Mouse (Mus musculus): Measurements from ENCODE around the gene Gm15737. TPM values are rescaled to one million over a fixed set of nuclear protein-coding genes. Genes with fewer than 3 reads are reported as not detected.

Gm15737 gene
- total and polyA plus RNA-seq, 2 experiments from 2014 or later, result not detected

DNA sequence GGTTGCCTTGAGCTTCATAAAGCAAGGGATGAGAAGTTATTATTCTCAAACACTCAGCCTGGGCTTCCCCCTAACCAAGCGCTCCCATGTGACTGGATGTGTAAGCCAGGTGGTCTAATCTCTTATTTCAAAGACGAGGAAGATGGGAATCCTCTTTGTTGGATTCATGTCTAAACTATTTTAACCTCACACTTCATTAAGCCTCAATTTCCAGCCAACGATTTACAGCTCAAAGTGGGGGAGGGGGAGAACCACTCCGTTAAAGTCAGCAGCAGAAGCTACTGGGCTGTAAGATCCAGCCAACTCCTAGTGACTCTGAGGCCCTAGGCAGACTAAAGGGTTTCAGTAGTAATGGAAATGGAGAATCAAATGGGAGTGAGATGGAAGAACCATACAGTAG lies 2.7 kb downstream of the Gm15737 start:
- Histone ChIP-seq H3K36me3 (ENCODE audit: insufficient read depth, low read length) (no peaks in the 10 kb centered on the region), H3K9ac (replicated peaks; ENCODE audit: low read length) (no peak overlapping the region), H3K27me3 (ENCODE audit: insufficient read depth, low read length) (no peaks in the 10 kb centered on the region), H3K4me3 (ENCODE audit: low read length) (no peak overlapping the region), H3K27ac (no peak overlapping the region), H3K9me3 (ENCODE audit: low read length) (no peaks in the 10 kb centered on the region), H3K4me2 (ENCODE audit: low read depth, low read length) (no peak overlapping the region), H3K4me1 (ENCODE audit: insufficient read depth, low read length) (no peaks in the 10 kb centered on the region)
- no peak for TF ChIP-seq CTCF (IDR thresholded peaks at IDR 0.05; ENCODE audit: low read depth)
- WGBS, result 53% methylated on average over 4 of the region's 4 CpGs
- ATAC-seq (no peak), DNase-seq (ENCODE audit: low spot score) (no peak)

DNA sequence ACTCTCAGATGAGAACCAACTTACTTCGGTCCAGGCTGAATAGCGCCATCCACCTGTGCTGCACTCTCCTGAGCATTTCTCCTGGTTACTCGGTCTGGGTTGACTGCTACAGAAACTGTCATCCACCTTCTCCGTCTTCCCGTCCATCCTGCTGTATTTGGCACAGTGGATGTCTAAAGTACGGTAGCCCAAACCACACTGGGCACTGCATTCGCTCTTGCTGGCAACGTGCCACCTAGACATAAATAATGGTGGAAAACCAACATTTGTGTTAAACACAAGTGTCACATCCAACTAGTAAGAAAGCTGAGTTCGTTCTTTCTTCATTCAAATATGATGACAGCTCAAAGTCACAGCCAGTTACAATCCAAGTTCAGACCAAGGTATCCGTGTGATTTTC lies 3.6 kb downstream of the Gm15737 start:
- no peaks in the 10 kb centered on the region for H3K4me1 ChIP-seq (ENCODE audit: insufficient read depth, low read length)
- H3K9ac ChIP-seq (replicated peaks; ENCODE audit: low read length), result no peak overlapping the region
- H3K4me3 ChIP-seq (ENCODE audit: low read length), result no peak overlapping the region
- H3K27me3 ChIP-seq (ENCODE audit: insufficient read depth, low read length), result no peaks in the 10 kb centered on the region
- no peak for TF ChIP-seq CTCF (IDR thresholded peaks at IDR 0.05; ENCODE audit: low read depth)
- no peak overlapping the region for H3K27ac ChIP-seq
- no peak overlapping the region for H3K4me2 ChIP-seq (ENCODE audit: low read depth, low read length)
- H3K36me3 ChIP-seq (ENCODE audit: insufficient read depth, low read length), result no peaks in the 10 kb centered on the region
- H3K9me3 ChIP-seq (ENCODE audit: low read length), result no peaks in the 10 kb centered on the region
- ATAC-seq (no peak), DNase-seq (ENCODE audit: low spot score) (no peak)
- WGBS, result 67% methylated on average over 10 of the region's 10 CpGs

DNA sequence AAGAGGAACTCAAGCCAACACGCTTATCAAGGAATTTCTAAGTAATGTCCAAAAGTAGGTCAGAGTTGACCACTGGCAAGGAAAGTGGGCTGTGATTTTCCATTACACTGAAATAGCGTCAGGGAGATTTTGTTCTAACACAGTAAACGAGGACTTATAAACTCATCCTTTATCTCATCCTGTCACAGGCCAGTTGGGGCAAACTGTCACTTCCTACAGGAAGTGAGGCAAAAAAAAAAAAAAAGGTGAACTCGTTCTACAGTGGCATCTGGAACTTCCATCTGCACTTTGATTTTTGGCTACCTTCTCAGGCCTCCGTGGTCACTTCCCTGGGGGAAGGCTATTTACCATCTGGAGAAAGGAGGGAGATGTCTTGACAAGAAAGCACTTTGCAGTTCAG lies 5.7 kb downstream of the Gm15737 start:
- WGBS, result 67% methylated on average over 5 of the region's 5 CpGs
- no peak overlapping the region for H3K9ac ChIP-seq (replicated peaks; ENCODE audit: low read length)
- ATAC-seq (no peak), DNase-seq (ENCODE audit: low spot score) (no peak)
- H3K4me1 ChIP-seq (ENCODE audit: insufficient read depth, low read length), result no peaks in the 10 kb centered on the region
- H3K27me3 ChIP-seq (ENCODE audit: insufficient read depth, low read length), result no peaks in the 10 kb centered on the region
- no peak overlapping the region for H3K27ac ChIP-seq
- no peaks in the 10 kb centered on the region for H3K36me3 ChIP-seq (ENCODE audit: insufficient read depth, low read length)
- no peak for TF ChIP-seq CTCF (IDR thresholded peaks at IDR 0.05; ENCODE audit: low read depth)
- H3K4me3 ChIP-seq (ENCODE audit: low read length), result no peak overlapping the region
- H3K4me2 ChIP-seq (ENCODE audit: low read depth, low read length), result no peak overlapping the region
- H3K9me3 ChIP-seq (ENCODE audit: low read length), result no peaks in the 10 kb centered on the region

DNA sequence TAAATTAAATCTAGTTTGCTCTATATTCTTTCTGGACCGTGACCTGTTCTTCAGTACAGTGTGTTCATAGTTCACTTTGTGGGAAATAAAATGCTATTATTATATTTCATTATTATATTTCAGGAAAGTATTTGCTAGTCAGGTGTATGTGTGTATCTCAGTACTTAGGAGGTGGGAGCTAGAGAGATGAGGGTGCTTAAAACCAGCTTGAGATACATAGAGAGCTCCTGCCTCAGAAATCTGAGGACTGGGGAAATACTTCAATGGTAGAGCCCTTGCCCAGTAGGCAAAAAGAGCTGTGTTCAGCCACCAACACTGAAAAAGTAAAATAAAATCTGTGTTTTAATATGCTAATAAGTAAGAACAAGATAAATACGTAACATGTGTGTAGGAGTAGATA lies 6.2 kb downstream of the Gm15737 start:
- no peaks in the 10 kb centered on the region for H3K36me3 ChIP-seq (ENCODE audit: insufficient read depth, low read length)
- no peak overlapping the region for H3K4me3 ChIP-seq (ENCODE audit: low read length)
- ATAC-seq (no peak), DNase-seq (ENCODE audit: low spot score) (no peak)
- H3K9me3 ChIP-seq (ENCODE audit: low read length), result no peaks in the 10 kb centered on the region
- no peaks in the 10 kb centered on the region for H3K27me3 ChIP-seq (ENCODE audit: insufficient read depth, low read length)
- 91% methylated on average over 2 of the region's 2 CpGs for WGBS
- no peaks in the 10 kb centered on the region for H3K4me1 ChIP-seq (ENCODE audit: insufficient read depth, low read length)
- H3K4me2 ChIP-seq (ENCODE audit: low read depth, low read length), result no peak overlapping the region
- no peak overlapping the region for H3K9ac ChIP-seq (replicated peaks; ENCODE audit: low read length)
- no peak for TF ChIP-seq CTCF (IDR thresholded peaks at IDR 0.05; ENCODE audit: low read depth)
- no peak overlapping the region for H3K27ac ChIP-seq

DNA sequence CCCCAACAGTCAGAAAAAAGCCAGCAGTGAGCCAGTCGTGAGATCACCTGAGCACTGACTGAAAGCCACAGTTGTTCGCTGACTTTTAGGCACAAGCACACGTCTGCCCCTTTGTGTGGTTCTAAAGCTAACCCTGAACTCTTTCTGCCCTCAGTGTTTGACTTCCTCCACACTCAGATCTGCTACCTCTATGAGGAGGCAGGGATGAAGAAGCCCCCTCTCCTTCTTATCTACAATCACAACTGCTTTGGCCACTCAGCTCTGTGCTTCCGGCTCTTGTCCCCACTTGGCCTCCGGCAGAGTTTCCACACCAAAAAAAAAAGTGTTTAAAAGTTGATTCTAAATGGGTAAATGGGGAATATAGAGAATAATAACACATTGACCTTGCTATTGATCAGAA lies 7.0 kb downstream of the Gm15737 start:
- no peaks in the 10 kb centered on the region for H3K9me3 ChIP-seq (ENCODE audit: low read length)
- no peak for TF ChIP-seq CTCF (IDR thresholded peaks at IDR 0.05; ENCODE audit: low read depth)
- H3K9ac ChIP-seq (replicated peaks; ENCODE audit: low read length), result no peak overlapping the region
- DNase-seq (ENCODE audit: low spot score) (no peak), ATAC-seq (no peak)
- H3K4me1 ChIP-seq (ENCODE audit: insufficient read depth, low read length), result no peaks in the 10 kb centered on the region
- no peak overlapping the region for H3K4me2 ChIP-seq (ENCODE audit: low read depth, low read length)
- no peak overlapping the region for H3K27ac ChIP-seq
- WGBS, result 82% methylated on average over 5 of the region's 5 CpGs
- H3K27me3 ChIP-seq (ENCODE audit: insufficient read depth, low read length), result no peaks in the 10 kb centered on the region
- no peaks in the 10 kb centered on the region for H3K36me3 ChIP-seq (ENCODE audit: insufficient read depth, low read length)
- H3K4me3 ChIP-seq (ENCODE audit: low read length), result no peak overlapping the region

DNA sequence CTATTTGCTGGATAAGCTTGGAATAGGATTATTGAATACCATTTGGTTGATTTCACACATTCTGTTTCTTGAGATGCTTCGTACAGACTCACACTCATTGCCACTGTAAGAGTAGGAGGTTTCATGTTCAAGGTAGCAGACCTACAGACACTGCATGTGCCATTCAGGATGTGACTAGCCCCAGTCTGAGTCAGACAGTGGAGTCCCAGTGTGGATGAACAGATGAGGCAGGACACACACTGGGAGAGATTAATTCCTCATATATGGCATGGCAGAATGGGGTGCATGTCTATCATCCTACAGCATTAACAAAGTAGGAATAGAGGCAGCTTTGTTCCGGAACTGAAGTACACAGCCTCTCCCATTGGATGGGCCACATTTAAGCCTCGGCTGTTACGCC lies 8.1 kb downstream of the Gm15737 start:
- H3K36me3 ChIP-seq (ENCODE audit: insufficient read depth, low read length), result no peaks in the 10 kb centered on the region
- no peaks in the 10 kb centered on the region for H3K9me3 ChIP-seq (ENCODE audit: low read length)
- 94% methylated on average over 4 of the region's 4 CpGs for WGBS
- no peak overlapping the region for H3K9ac ChIP-seq (replicated peaks; ENCODE audit: low read length)
- no peaks in the 10 kb centered on the region for H3K4me1 ChIP-seq (ENCODE audit: insufficient read depth, low read length)
- no peak overlapping the region for H3K4me2 ChIP-seq (ENCODE audit: low read depth, low read length)
- DNase-seq (ENCODE audit: low spot score) (no peak), ATAC-seq (no peak)
- no peaks in the 10 kb centered on the region for H3K27me3 ChIP-seq (ENCODE audit: insufficient read depth, low read length)
- no peak overlapping the region for H3K4me3 ChIP-seq (ENCODE audit: low read length)
- H3K27ac ChIP-seq, result no peak overlapping the region
- no peak for TF ChIP-seq CTCF (IDR thresholded peaks at IDR 0.05; ENCODE audit: low read depth)

DNA sequence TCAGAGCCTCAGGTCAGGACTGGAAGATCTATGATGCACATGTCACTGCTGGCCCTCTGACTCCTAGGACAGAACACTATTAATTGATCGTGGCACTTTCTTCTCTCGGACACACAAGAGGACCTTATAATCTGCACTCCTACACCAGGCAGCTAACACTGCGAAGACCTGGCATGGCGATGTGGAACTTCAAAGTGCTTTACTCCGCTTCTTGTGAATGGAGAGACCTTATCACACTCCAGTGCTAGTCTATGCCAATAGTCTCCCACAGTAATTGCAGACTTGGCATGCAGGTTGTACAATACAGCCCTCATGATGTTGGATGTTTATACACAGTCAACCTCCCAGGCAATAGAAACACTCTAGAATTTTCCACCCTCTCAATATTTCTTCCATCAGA lies 9.6 kb downstream of the Gm15737 start:
- H3K9ac ChIP-seq (replicated peaks; ENCODE audit: low read length), result no peak overlapping the region
- H3K4me1 ChIP-seq (ENCODE audit: insufficient read depth, low read length), result 0 out of 2 replicates have a peak, but pooled peaks cover 3% of the 10 kb centered on the region
- WGBS, result 94% methylated on average over 5 of the region's 5 CpGs
- ATAC-seq (no peak), DNase-seq (ENCODE audit: low spot score) (no peak)
- H3K4me2 ChIP-seq (ENCODE audit: low read depth, low read length), result no peak overlapping the region
- H3K4me3 ChIP-seq (ENCODE audit: low read length), result no peak overlapping the region
- H3K9me3 ChIP-seq (ENCODE audit: low read length), result no peaks in the 10 kb centered on the region
- TF ChIP-seq CTCF (IDR thresholded peaks at IDR 0.05; ENCODE audit: low read depth), result no peak
- no peak overlapping the region for H3K27ac ChIP-seq
- H3K27me3 ChIP-seq (ENCODE audit: insufficient read depth, low read length), result no peaks in the 10 kb centered on the region
- H3K36me3 ChIP-seq (ENCODE audit: insufficient read depth, low read length), result no peaks in the 10 kb centered on the region
